Mouse (Mus musculus) heart, postnatal 4 days (tissue): Measurements from ENCODE around the gene D8Ertd738e. TPM values are rescaled to one million over a fixed set of nuclear protein-coding genes. Genes with fewer than 3 reads are reported as not detected.

Source experiments
- DNase-seq: peaks from one replicate; pipeline ENCODE4 v3.0.0; 2021
- total RNA-seq, 2 experiments: library from RNA; stranded (reverse); gene quantifications; 2 replicates each; pipeline ENCODE4 v1.2.3; 2021

D8Ertd738e gene
- total RNA-seq, 2 experiments from 2014 or later = 218 to 233 TPM

DNA sequence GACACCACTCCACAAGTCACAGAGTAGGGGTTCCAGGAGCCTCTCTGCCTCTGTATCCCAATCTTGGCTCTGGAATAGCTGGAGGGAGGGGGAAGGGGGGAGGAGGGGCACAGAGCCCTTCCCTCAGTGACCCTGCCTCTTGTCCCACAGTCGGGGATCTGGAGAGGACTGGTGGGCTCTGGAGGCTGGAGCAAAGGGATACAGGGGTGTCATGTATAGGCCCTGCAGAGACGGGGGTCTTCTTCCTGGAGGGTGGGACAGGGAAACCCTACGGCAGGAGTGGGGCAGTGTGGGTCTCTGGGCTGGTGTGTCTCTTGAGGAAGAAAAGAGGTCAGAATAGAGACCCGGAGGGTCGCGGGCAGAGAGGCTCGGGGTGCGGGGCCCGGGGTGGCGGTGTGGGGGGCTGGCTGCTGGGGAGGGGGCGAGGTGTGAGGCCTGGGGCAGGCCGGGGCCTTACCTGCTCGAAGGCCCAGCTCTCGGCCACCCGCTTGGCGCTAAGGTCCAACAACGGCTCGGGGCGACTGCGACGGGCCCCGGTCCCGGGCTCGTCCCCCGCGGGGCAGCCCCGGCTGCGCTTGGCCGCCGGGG is 13.0 kb downstream of the D8Ertd738e start:
- no peak for DNase-seq

DNA sequence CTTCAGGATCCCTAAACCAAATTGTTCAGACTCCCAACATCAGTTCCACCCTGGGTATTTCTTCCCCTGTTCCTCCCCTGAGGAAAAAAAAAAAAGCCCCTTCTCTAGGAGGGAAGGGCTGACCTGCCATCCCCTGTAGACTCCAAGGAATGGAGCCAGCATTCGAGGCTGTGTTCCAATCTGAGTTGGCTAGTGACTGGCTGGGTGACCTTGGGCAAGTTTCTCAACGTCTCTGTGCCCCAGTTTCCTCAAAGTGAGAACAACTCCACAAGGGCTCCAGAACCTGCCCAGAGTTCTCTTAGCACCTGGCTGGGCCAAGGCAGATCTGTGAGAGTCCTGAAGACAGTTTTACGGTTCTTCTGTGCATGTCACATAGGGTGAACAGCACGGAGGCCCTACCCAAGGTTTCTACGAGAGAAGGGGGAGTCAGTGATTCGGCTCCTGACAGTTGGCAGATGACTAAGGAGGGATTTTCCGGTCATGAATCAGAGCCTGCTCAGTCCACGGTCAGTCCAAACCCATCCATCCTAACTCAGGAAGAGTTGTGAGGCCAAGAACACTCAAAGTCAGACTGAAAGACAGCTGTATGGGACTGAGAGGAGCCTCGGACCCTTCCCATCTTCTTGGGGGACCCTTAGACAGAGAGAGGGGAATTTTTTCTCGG is 13.6 kb downstream of the D8Ertd738e start:
- no peak for DNase-seq

DNA sequence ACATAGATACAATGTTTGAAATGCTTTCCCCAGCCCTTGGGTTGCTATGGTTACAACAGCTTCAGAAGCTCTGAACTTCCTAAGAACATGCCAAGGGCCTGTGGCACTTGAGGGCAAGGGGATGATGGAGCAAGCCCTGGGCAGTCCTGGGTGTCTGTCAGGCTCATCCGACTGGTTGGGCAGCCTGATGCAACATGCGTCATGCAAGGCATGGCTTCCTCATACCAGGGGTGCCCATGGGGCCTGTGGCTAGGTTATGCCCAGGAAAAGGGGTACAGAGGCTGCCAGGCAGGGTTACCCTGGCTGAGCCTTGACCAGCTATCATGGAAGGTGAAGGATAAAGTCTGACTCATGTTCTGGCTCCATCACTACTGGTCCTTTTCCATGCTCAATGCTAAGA is 16.5 kb downstream of the D8Ertd738e start:
- no peak for DNase-seq

DNA sequence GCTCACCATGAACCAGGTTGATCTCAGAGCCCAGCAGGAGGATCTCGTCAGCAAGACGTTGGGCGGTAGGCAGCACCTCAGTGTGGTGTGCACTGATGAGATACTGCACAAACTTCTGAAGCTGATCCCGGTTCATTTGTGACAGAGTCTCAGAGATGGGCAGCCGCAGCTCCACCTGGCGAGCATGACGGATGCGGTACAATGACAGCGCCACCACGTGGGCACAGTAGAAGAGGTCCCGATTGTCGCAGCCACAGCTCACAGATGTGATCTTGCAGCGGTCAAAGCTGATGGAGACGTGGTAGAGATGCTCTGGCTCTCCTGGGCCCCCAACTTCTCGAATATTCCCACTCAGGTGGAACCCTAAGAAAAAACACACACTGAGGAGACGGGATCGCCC is 18.8 kb downstream of the D8Ertd738e start:
- DNase-seq = peak; percentile 35

DNA sequence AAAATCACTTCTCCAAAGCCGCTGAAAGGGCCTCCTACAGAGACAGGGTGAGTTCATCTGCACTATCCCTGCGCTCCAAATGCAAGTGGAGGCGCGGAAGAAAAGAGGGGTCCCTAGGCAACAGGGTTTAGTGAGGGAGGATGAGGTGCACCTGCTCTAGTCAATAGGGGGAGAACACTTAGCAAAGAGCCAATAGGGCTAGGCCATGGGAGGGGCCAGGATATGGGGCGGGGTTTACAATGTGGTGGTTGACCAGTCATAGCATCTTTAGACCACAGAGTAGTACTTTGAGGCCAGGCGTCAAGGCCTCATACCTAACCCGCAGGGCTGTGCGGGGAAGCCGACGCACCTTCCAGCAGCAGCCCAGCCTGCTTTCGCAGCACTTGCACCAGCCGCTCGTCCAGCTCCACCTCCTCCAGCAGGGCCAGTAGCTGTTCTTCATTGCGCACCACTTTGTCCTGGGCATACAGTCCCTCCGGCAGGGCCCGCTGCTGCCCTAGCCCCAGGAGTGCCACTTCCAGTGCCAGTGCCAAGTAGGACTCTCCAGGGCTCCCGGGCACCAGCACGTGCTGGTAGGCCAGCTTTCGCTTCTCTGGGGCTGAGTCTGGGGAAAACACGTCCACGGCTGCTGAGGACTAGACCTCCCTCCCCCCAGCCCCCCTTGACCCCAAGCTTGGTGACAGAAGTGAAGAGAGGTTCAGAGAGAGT is 26.0 kb downstream of the D8Ertd738e start:
- no peak for DNase-seq

DNA sequence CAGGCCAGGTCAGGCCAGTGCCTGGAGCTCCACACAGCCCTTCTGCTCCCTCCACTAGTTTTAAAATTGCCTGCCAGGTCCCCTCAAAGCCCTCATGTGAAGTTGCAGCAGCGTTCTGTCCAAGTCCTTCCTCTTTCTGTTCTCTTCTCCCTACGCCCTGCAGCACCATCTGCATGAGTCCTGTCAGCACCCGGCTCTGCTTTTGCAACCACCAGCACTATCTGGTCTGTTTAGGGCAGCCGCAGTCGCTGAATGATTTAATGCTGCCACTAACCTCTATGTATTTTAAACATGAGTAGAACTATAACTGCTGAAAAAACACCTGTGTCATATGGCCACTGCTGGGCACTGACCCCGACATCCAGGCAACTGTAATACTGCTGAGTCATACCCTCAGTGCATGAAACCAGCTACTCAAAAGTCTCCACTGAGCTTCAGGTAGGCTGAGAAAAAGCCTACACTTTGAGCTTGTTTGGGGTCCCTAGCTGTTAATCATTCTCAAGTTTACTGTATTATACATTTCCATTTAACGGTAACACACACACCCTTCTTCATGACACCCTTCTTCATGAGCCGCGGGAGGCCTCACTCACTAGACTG is 26.9 kb downstream of the D8Ertd738e start:
- DNase-seq = no peak

GRCm38 (mm10) chr8:84220105-84220504 is 29.4 kb downstream of the D8Ertd738e start:
- no peak for DNase-seq

DNA sequence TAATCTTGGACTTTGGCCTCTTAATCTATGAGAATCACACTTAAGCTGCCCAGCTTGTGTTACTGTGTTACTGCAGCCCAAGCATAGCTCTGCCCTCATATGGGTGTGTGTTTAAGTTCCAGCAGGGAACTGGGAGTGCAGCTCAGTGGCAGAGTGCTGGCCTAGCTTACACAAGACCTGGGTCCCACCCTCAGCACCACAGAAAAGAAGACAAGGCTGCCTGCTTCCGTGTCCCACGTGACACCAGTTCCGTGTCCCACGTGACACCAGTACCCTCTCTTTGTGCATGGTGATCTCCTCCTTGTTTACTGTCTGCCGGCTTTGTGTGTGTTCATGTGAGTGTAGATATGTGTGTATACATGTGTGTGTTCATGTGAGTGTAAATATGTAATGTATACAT is 31.4 kb downstream of the D8Ertd738e start:
- no peak for DNase-seq

DNA sequence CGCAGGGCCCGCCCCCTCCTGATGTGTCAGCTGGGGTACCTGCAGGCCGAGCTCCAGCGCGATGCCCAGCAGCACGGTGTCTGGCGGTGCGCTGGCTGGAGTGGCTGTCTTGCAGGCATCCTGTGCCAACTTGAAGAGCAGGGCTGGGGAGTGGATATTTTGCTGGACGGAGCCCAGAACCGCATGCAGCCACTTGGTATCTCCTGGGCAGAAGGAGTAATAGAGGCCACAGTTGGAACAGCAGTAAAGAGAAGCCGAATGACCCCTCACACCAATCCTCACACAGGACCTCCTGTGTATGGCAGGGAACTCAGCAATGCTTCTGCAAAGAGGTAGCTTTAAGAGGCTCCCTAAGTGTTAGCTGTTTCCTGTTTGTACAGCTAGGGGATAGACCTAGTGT is 32.3 kb downstream of the D8Ertd738e start:
- no peak for DNase-seq

GRCm38 (mm10) chr8:84213277-84213676 is 36.2 kb downstream of the D8Ertd738e start:
- no peak for DNase-seq

DNA sequence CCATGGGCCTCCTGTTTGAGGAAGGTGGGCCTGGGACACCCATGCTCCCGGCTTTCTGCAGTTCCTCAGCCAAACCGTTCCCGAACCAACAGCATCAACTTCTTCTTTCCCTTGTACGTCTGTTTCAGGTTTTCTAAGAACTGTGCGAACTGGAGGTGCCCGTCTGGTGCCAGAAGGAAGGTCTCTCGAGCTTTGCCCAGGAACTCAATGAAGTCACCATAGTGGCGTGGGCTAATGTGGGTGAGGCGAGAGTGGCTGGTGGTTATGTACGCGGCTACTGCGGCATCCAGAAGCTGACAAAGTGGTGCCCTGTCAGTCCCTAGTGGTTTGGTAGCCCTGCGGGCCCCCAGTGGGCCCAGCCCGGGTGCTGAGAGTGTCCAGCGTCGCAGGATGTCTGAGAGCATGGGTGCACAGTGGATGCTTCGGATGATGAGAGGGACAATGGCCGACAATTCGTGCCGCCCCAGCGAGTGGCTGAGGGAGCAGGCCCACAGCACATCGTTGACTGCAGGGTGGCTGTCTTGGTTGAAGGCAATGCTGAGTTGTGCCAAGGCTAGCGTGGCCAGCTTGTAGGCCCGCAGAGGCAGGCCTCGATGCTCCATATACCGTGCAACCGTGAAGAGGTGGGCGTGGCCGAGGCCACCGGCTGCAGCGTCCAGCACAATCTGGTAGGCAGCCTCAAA is 37.5 kb downstream of the D8Ertd738e start:
- no peak for DNase-seq

- peak; percentile 52 for DNase-seq
Observed at GRCm38 (mm10) chr8:84211202-84211601, 38.3 kb downstream of the D8Ertd738e start.

DNA sequence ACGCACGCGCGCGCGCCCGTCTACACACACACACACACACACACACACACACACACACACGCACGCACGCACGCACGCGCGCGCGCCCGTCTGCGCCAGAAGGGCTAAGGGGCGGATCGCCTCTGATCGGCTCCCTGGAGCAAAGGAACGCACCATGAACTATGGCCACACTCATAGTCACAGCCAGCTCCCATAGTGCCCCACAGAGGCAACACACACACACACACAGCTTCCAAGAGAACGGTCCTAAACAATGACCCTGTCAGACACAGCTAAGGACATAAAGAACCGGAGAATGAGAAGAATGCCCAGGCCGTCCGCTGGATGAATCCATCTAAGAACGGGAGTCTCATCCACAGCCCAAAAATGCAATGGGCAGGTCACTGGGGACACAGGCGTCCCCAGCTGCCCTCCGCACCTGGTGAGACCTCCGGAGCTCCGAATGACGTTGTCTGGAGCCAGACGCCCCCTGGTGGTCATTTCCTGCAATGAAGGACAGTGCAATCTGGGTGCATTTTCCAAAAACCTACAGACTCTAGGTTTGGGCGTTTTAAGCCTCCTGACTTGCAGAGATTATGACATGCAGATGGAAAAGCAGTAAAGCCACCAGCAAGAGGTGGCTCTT is 39.2 kb downstream of the D8Ertd738e start:
- DNase-seq = peak; percentile 93

GRCm38 (mm10) chr8:84208381-84209380 is 40.8 kb downstream of the D8Ertd738e start:
- DNase-seq = no peak

GRCm38 (mm10) chr8:84207811-84208210 is 41.7 kb downstream of the D8Ertd738e start:
- peak; percentile 84 for DNase-seq

- no peak for DNase-seq
Observed at GRCm38 (mm10) chr8:84206666-84207065, 42.9 kb downstream of the D8Ertd738e start.

GRCm38 (mm10) chr8:84205073-84205472 is 44.4 kb downstream of the D8Ertd738e start:
- no peak for DNase-seq

DNA sequence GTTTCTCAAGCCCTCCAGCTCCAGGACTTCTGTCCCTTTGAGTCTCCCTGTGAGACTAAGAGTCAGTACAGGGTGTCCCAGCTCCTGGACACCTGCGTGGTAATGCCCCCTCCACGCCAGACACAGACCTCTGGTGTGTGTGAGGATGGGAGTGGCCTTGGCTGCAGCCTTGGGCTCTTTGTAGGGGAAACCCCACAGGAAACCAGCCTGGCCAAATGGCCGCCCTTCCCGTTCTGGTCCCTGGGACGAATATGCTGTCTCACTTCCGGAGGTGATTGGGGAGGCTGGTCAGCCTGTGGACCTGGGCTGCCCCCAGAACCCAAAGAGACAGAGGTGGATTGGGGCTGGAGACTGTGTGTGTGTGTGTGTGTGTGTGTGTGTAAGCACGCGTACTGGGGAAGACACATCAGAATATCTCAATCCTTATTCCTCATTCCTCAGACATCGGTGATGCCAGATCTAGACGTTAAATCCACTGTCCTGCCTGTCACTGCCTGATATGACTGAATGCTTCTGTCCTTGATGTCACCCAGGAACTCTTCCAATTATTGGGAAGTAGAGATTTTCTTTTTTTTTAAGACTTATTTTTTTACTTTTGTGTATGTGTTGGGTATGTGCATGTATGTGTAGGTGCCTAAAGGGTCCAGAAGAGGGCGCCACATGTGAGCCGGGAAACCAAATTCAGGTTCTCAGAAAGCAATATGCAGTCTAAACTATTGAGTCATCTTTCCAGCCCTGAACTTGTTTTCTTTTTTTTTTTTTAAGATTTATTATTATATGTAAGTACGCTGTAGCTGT is 45.3 kb downstream of the D8Ertd738e start:
- DNase-seq = peak; percentile 85

DNA sequence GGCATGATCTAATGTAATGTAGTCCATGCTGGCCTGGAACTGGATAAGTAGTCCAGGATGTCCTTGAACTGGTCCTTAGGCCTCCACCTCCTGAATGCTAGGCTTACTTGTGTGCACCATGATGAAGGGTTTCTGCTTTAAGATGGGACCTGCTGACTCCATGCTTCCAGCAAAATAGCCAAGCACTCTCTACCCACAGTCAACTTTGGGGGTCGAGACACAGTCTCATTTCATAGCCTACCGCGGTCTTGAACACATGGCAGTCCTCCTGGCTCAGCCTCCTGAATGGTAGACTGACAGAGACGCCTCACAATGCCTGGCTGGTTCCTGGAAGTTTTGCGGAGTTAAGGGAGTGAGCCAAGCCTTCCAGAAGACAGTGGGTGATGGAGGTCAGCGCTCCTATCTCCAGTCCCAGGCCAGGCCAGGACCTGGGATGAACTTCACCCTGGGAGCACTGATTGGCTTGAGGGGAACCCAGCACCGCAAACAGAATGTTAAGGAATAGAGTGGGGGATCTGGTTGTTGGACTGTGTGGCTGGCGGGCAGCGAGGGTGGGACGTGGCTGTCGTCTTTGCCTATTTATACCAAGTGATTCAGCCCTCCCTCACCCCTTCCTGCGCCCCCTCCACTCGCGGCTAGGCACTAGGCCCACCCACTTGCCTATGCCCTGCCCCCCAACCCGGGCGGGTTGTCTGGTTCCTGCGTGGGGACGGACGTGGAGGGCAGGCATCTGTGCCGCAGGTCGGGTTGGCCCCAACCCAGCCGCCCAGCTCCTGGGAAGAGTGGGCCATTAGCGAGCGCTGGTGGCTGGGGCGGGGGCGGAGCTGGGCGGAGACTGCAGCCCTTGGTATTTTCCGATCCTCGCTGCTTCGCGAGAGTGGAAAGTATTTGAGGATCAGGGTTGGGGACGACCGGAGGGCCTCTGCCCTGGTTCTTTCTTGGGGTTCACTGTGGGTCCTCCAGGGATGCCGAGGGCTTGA is 46.3 kb downstream of the D8Ertd738e start:
- peak; percentile 93 for DNase-seq
